Mouse (Mus musculus): ENCODE results near the gene Grin1. TPM values are rescaled to one million over a fixed set of nuclear protein-coding genes. Genes with fewer than 3 reads are reported as not detected.

Grin1 gene
- total RNA-seq (2015; ENCODE audit: low replicate concordance), result not detected in 2 replicates
- total RNA-seq (2017; ENCODE audit: low replicate concordance), result not detected in 2 replicates

DNA sequence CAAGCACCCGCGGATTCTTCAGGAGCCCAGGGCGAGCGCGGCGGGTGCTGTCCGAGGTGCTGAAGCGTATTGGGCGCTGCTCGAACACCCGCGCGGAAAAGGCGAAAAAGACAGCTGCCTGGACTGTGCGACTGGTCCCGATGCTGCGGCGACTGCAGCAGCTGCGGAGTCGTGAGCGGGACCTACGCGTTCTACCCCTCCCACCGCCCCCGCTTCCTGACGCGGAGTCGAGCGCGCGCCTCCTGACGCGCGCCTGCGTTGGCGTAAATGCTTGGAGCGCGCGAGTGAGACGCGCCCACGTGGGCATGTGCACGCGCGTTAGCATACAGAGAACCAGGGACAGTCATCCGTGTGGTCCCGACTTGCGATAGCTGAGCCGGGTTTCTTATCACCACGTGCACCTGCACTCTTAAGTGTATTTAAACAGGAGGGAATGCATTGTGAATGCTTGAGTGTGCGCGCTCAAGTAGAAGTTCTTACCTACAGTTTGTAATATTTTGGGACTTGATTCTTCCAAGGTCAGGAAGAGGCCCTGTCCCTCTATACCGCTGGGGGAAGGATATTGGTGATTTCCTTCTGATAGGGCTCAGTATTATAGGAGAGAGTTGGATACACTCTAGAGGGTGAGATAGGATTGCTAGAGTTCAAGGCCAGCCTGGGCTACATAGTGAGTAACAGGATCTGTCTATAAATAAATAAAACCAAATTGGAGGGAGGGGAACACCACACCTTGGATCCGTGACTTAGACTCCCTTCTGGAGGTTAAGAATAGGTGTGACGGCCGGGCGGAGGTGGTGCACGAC, at the start of gene Grin1:
Gene Grin1, minus strand, starts transcription at position 217 of the 803 bp plus-strand sequence.
- no peak for ATAC-seq (replicated peaks; ENCODE audit: low FRiP score, poor library complexity, severe bottlenecking)

DNA sequence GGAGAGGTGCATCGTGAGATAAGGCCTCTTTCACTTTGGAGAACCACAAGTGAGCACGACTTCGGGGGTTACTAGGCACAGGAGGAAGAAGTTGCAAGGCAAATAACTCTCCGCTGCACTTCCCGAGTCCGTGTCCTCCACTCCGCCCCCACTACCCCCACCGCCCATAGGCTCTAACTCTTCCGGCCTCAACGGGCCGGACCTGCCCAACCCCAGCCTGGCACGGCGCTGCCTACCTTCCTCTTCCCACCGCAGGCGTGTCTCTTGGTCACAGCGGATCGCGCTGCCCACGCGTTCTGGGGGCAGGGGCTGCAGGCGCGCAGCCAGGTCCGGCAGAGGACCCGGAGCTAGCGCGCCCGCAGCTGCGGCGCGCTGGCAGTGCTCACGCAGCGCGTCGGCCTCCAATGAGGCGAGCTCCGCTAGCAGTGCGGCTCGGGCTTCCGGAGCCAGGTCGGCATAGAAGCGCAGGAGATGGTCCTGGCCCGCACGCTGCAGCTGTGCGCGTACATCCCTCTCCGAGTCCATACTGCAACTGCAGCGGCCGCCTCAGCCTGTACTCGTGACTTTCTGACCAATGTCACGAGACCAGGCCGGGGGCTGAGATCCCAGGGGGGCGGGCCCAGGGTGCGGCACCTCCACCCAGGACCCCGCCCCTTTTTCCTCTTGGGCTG, 46.2 kb upstream of the Grin1 start, which contains the start of gene Uap1l1:
Gene Uap1l1, minus strand, starts transcription at position 592 of the 671 bp plus-strand sequence.
- ATAC-seq (replicated peaks; ENCODE audit: low FRiP score, poor library complexity, severe bottlenecking), result no peak

- ATAC-seq (replicated peaks; ENCODE audit: low FRiP score, poor library complexity, severe bottlenecking), result no peak
These were observed 45.7 kb upstream of the Grin1 start for GRCm38 (mm10) chr2:25364761-25365090.

DNA sequence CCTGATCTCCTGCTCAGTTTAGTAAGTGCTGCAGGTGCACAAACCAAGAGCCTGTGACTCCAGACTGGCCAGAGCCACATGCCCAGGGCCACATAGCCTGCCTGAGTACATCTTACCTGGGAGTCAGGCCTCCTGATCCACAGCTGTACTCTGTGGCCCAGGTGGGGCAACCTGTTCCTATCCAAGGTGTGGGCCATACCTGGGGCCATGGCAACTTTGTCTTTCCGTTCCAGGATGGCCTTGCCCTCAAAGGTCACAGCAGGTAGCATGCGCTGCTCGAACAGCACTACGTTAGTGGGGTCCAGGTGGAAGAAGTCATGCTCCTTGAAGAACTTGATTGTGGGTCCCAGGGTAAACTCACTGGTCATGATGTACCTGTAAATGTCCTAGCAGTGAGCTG, 45.3 kb upstream of the Grin1 start:
- ATAC-seq (replicated peaks; ENCODE audit: low FRiP score, poor library complexity, severe bottlenecking), result no peak

- ATAC-seq (replicated peaks; ENCODE audit: low FRiP score, poor library complexity, severe bottlenecking), result no peak
These were observed 44.6 kb upstream of the Grin1 start for GRCm38 (mm10) chr2:25363478-25364178.

- no peak for ATAC-seq (replicated peaks; ENCODE audit: low FRiP score, poor library complexity, severe bottlenecking)
These were observed 40.9 kb upstream of the Grin1 start for GRCm38 (mm10) chr2:25359848-25360247.

DNA sequence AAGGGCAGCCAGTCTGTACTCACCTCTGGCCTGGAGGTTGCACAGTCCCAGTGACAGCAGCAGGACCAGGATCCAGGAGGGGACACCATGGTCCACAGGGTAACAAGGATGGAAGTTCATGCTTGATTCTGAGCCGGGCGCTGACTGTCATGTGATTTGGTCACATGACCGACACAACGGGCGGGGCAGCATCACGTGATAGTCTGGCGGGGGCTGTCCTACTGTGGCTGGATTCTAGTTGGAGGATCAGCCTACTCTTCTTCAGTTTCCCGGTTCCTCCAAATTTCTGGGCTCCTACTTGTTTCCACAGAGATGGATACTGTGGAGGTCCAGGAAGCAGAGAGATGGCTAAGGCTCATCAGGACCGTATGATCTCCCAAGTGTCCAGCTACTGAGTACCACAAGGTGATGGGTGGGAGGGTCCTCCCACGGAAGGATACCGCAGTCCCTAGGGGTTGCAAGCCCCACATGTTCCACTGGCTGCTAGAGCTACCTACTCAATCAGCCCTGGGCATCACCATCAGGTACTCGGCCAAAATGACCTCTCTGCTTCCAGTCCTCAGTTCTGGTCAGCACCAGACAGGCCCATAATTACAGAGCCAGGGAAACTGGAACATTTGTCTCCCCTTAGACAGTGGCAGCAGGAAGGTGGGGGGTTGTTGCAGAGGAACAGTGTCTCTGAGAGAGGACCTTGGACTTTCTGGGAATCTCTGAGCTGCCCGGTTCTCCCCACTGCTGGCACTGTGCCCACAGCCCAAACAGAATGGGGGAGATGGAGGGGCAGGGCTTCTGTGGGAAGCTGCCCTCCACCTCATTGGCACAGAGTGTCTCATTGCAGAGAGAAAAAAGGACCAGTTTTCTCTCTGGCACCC, 37.5 kb upstream of the Grin1 start, which contains the start of gene Dpp7:
Gene Dpp7, minus strand, starts transcription at position 152 of the 872 bp plus-strand sequence.
- ATAC-seq (replicated peaks; ENCODE audit: low FRiP score, poor library complexity, severe bottlenecking), result peak; percentile 84

DNA sequence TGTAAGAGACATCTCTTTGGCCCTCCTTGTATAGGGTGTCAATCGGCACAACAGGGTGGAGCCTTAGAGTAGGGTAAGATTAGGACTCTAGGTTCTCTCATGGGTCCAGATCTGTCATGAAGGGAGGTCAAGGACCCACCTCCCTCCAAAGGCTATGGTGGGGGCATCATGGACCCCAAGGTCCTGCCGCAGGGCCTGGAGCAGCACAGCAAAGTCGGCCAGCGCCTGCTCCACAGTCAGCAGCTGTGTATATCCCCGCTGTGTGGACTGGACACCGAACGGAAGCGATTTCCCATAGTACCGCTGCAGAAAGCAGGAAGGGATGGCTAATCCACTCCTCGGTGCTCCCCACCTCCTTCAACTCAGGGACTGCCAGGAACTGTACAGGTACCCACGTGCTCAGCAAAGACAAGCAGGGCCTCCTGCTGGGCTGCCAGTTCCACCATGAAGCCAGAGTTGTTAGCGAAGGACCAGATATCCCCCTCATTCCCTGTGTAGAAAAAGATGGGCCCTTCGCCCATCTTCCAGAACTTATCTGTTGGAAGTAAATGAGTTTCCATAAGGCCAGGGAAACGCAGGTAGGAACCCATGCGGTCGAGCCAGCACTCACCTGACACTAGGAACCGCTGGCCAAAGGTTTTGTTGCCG, 36.6 kb upstream of the Grin1 start:
- ATAC-seq (replicated peaks; ENCODE audit: low FRiP score, poor library complexity, severe bottlenecking), result no peak

- ATAC-seq (replicated peaks; ENCODE audit: low FRiP score, poor library complexity, severe bottlenecking), result no peak
These were observed 35.2 kb upstream of the Grin1 start for GRCm38 (mm10) chr2:25354211-25354610.

DNA sequence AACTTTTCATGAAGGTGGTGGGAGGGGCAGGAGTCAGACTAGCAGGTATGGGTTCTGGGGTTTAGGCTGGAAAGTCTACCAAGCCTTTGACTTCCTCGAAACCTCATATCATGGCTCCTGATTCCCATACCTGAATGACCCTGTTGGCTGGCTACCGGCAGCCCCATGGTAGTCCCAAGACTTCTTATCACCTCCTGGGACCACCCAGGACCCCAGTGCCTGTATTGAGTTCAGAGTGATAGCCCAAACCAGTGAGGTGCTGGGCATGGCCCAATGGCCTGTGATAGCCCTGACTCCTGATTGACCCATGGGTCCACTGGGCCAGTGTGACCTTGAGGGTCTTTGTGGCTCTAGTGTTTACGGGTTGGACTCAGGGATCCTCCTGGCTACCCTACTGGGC, 31.7 kb upstream of the Grin1 start:
- ATAC-seq (replicated peaks; ENCODE audit: low FRiP score, poor library complexity, severe bottlenecking), result no peak

GRCm38 (mm10) chr2:25349499-25349898, 30.5 kb upstream of the Grin1 start:
- no peak for ATAC-seq (replicated peaks; ENCODE audit: low FRiP score, poor library complexity, severe bottlenecking)

GRCm38 (mm10) chr2:25348162-25348561, 29.2 kb upstream of the Grin1 start:
- ATAC-seq (replicated peaks; ENCODE audit: low FRiP score, poor library complexity, severe bottlenecking), result no peak

DNA sequence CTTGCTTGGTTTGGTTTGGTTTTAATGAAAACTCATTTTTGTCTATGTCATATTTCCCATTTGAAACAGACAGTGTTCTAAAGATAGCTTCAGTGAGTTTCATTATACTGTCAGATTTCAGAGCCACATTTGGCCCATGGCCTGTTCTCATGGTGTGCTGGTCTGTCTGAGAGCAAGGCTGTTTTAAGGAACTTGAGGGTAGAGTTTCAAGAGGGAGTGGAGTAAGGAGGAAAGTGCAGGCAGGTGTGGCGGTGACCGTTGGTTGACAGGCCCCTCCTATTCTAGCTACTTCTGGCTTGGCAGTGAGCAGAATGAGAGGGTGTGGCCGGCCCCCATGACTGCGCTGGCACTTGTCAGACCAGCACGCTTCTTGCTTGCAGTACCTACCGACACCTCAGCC, 19.3 kb upstream of the Grin1 start:
- ATAC-seq (replicated peaks; ENCODE audit: low FRiP score, poor library complexity, severe bottlenecking), result no peak

DNA sequence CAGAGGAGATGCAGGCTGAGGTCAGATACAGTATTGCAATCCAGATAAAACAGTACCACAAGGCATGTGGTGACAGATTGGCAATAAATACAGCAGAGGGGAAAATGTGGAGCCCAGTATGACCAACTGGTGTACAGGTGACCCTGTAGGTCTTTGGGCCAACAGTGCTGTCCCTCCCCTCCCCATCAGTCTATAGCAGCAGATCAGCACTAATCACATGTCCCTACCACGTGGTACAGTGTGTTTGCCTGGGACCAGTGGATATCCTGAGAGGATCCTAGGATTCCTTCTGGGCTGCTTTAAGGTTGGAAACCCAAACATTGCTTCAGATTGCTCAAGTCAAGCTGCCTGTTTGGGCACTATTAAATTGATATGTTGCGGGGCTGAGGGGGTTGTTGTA, 14.6 kb upstream of the Grin1 start:
- ATAC-seq (replicated peaks; ENCODE audit: low FRiP score, poor library complexity, severe bottlenecking), result no peak

DNA sequence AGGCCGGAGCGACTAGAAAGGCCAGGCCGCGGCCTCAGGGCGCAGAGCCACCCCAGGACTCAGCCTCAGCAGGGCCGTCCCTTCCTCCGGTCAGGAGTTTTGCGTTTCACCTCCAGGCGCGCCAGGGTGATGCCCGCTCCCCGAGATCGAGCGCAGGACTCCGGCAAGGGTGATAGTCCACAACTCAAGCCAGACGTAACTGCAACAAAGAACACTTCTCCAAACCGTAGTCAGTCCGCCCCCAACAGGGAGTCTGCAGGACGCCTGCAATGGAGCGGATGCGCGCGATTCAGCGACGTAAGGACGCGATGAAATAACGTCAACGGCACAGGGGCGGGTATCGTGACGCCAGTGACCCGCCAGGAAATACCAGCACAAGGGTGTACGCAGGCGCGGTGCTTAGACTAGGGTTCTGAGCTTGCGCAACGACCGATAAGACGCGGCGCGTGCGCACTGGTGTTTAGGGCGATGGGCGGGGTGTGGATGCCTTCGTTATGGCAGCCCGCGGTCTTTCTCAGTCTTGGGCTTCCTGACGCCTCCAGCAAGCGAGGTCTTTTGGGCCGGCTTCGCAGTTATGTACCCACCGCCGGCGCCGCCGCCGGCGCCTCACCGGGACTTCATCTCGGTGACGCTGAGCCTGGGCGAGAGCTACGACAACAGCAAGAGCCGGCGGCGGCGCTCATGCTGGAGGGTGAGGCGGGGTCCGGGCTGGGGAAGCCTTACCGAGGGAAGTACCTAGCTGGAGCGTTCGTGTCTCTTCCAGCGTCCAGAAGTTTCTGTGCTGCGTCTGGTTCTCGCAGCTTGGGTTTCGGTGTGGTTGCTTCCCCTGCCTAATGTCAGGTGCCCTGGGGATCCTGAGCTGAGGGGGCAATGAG, 13.5 kb upstream of the Grin1 start, which contains the start of gene Man1b1:
Gene Man1b1, plus strand, starts transcription at position 53 of the 875 bp plus-strand sequence.
- peak; percentile 96 for ATAC-seq (replicated peaks; ENCODE audit: low FRiP score, poor library complexity, severe bottlenecking)

GRCm38 (mm10) chr2:25331470-25331869, 12.5 kb upstream of the Grin1 start:
- no peak for ATAC-seq (replicated peaks; ENCODE audit: low FRiP score, poor library complexity, severe bottlenecking)

DNA sequence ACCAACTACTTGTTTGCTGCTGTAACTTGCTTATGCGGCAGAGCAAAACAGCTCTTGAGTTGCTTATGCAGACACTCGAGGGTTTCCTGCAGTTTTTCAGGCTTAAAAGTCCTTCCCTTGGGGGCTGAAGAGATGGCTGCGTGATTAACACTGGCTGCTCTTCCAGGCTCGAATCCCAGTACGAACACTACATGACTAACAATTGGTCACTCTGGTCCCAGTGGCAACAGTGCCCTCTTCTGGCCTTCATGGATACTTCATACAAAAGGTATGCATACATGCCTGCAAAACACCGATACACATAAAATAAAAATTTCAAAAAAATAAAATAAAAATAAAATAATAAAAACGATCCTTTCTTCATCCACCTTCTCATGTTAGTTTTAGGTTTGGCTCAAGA, 9.5 kb upstream of the Grin1 start:
- ATAC-seq (replicated peaks; ENCODE audit: low FRiP score, poor library complexity, severe bottlenecking), result no peak

DNA sequence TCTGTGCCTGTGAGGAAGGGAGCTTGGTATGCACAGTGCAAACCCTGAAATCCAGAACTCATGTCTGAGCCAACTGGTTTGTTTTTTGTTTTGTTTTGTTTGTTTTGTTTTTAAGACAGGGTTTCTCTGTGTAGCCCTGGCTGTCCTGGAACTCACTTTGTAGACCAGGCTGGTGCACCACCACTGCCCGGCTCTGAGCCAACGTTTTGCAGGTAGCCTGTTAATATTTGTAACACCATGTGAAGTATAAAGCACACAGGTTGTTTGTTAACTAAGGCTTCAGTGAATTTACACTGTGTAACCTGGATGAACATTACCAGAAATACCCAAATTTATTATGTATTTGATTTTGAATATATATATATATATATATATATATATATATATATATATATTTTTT, 7.0 kb upstream of the Grin1 start:
- no peak for ATAC-seq (replicated peaks; ENCODE audit: low FRiP score, poor library complexity, severe bottlenecking)
